Mouse (Mus musculus) layer of hippocampus, postnatal 25 days (tissue): ENCODE data around the gene Nuak2. TPM values are rescaled to one million over a fixed set of nuclear protein-coding genes. Genes with fewer than 3 reads are reported as not detected.

Experiments
- DNase-seq, 2 experiments: peaks; one replicate each; pipeline ENCODE4 v3.0.0; 2022; ENCODE audit warnings: mixed read lengths in 2 of 2, low spot score in 1 of 2; ENCODE audit errors: extremely low spot score in 1 of 2
- total RNA-seq, 2 experiments: library from RNA; stranded (reverse); gene quantifications; 2 replicates each; pipeline ENCODE4 v1.2.3; 2021

The Nuak2 gene
- total RNA-seq, 2 experiments from 2014 or later: 0.64 to 0.92 TPM

- DNase-seq: no peak
Measured at GRCm38 (mm10) chr1:132322711-132323542, 7.0 kb downstream of the Nuak2 start.

GRCm38 (mm10) chr1:132326777-132327176 is 10.9 kb downstream of the Nuak2 start:
- no peak for DNase-seq

GRCm38 (mm10) chr1:132327477-132327876 is 11.6 kb downstream of the Nuak2 start:
- no peak for DNase-seq

GRCm38 (mm10) chr1:132328565-132328964 is 12.6 kb downstream of the Nuak2 start:
- no peak for DNase-seq

- DNase-seq: no peak
Measured at GRCm38 (mm10) chr1:132329656-132330055, 13.7 kb downstream of the Nuak2 start.

GRCm38 (mm10) chr1:132330397-132330796 is 14.5 kb downstream of the Nuak2 start:
- no peak for DNase-seq

- DNase-seq: no peak
Measured at GRCm38 (mm10) chr1:132331283-132331682, 15.4 kb downstream of the Nuak2 start.

GRCm38 (mm10) chr1:132333201-132333600 is 17.3 kb downstream of the Nuak2 start:
- no peak for DNase-seq

- no peak for DNase-seq
Measured at GRCm38 (mm10) chr1:132333675-132334141, 17.8 kb downstream of the Nuak2 start.

- DNase-seq: no peak
Measured at GRCm38 (mm10) chr1:132334178-132334801, 18.4 kb downstream of the Nuak2 start.

- DNase-seq: no peak
Measured at GRCm38 (mm10) chr1:132335378-132335965, 19.5 kb downstream of the Nuak2 start.

GRCm38 (mm10) chr1:132336921-132337320 is 21.0 kb downstream of the Nuak2 start:
- no peak for DNase-seq

GRCm38 (mm10) chr1:132338027-132338660 is 22.2 kb downstream of the Nuak2 start:
- no peak for DNase-seq

- no peak for DNase-seq
Measured at GRCm38 (mm10) chr1:132341731-132342501, 26.0 kb downstream of the Nuak2 start.

GRCm38 (mm10) chr1:132342518-132342917 is 26.6 kb downstream of the Nuak2 start:
- DNase-seq: no peak

- DNase-seq: no peak
Measured at GRCm38 (mm10) chr1:132343191-132343590, 27.3 kb downstream of the Nuak2 start.

GRCm38 (mm10) chr1:132343656-132344055 is 27.7 kb downstream of the Nuak2 start:
- no peak for DNase-seq

- DNase-seq: no peak
Measured at GRCm38 (mm10) chr1:132345514-132345913, 29.6 kb downstream of the Nuak2 start.

- DNase-seq: no peak
Measured at GRCm38 (mm10) chr1:132346134-132346851, 30.4 kb downstream of the Nuak2 start.
